Mouse (Mus musculus): Measurements from ENCODE around the gene Bach1.

Gene Bach1

DNA sequence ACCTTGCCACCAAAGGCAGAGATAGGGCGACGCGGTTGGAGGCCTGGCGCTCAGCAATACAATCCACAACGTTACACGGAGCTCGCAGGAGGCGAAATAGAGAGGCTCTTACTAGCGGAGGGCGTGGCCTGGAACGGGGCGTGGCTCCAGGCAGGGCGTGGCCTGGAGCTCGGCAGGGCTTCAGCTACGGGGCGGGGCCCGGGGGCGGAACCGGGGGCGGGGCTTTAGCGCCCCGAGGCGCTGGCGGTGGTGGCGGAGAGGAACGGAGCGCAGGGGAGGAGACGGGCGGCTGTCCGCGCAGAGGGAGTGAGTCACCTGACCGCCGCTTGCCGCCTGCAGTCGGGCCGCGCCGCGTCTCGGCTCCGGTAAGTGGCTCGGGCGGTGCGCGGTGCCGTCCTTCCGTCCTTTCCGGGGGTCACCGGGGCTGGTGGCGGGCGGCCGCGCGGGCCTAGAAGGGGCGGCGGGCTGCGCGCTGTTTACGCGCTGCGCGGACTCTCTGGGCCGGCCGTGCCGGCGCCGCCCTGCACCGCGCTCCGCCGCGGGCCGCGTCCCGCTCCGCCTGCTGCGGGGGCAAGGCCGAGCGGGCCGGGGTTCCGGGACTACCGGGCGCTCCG lies at the start of gene Bach1:
Gene Bach1 (plus strand): TSS at position 254 of the 614 bp plus-strand sequence.
- peak; percentile 93 for DNase-seq

DNA sequence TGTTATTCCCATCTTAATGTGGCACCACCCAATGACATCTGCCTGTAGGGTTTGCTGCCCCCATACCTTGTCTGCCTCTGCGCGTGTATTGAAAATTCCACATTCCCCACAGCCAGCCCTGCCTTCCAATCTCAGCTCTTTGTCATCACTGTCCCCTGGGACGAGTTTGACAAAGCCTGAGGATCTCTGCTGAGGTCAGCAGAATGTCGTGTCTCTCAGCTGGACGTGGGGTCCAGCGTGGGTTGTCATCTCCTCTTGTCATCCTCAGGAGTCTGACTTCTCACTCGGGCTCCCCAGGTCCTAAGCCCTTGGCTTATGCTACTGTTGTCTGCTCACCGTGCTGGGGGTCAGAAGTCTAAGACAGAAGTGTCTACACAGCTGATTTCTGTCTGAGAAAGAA lies 46.4 kb upstream of the Bach1 start:
- DNase-seq = no peak

GRCm38 (mm10) chr16:87652924-87653323 lies 45.8 kb upstream of the Bach1 start:
- no peak for DNase-seq

DNA sequence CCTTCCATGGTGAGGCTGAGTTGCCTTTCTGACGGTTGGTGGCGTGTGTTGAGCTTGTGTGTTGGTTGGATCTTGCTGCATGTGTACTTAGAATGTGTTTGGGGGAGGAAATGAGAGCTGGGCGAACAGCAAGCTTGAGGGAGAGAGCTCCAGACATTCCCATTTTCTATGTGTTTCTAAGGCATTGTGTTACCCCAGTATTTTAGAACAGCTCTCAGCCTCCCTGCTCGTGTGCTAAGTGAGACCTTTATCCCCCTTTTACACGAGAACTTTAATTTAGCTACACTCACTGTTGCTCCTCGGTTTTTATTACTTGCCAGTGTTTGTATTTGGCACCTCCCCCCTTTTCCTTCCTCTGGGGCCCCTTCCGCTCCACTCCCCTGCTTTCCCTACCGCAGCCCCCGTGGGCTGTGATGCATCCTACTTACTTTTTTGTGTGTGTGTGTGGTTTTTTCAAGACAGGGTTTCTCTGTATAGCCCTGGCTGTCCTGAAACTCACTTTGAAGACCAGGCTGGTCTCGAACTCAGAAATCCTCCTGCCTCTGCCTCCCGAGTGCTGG lies 44.6 kb upstream of the Bach1 start:
- DNase-seq = no peak

- DNase-seq = no peak
Observed at GRCm38 (mm10) chr16:87655005-87655404, 43.7 kb upstream of the Bach1 start.

GRCm38 (mm10) chr16:87655579-87655978 lies 43.2 kb upstream of the Bach1 start:
- no peak for DNase-seq

- DNase-seq = no peak
Observed at GRCm38 (mm10) chr16:87656771-87657170, 42.0 kb upstream of the Bach1 start.

DNA sequence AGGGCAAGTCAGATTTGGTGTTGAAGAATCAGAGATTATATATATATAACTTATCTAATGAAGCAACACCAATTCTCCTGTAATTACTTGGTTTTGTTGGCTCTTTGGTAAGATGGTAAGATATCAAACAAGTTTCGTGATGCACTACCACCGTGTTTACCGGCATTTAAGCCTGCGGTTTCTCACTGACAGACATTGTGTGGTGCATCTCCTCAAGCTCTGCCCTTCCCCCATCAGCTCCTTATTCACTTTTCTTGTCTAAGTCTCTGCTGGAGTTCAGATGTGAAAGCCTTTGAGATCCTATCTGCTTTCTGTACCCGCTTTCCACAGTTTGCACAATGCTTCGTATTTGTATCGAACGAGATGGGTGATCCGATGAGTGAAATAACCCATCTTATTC lies 41.5 kb upstream of the Bach1 start:
- no peak for DNase-seq

GRCm38 (mm10) chr16:87661024-87661471 lies 37.7 kb upstream of the Bach1 start:
- DNase-seq = no peak

DNA sequence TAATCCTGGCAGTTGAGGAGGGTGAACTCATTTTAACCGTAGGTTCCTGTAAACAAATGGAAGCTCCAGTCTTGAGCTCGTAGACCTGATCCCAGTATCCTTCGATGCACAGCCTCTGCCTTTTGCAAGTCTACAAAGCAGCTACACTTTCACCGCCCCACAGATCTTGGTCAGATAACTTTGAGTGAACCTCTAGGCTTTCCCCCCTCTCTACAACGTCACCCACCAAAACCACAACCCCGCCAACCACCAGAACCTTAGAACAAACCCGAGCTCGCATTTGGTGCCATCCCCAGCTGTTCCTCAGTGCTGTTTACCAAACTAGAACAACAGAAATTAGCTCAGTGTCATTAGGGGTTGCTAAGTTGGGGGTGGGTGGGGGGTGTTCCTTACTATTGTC lies 37.1 kb upstream of the Bach1 start:
- no peak for DNase-seq

- DNase-seq = no peak
Observed at GRCm38 (mm10) chr16:87662528-87662927, 36.2 kb upstream of the Bach1 start.

GRCm38 (mm10) chr16:87663890-87664289 lies 34.9 kb upstream of the Bach1 start:
- DNase-seq = no peak

GRCm38 (mm10) chr16:87665246-87665645 lies 33.5 kb upstream of the Bach1 start:
- no peak for DNase-seq

- DNase-seq = no peak
Observed at GRCm38 (mm10) chr16:87665752-87666619, 32.8 kb upstream of the Bach1 start.

GRCm38 (mm10) chr16:87666620-87667004 lies 32.1 kb upstream of the Bach1 start:
- no peak for DNase-seq

DNA sequence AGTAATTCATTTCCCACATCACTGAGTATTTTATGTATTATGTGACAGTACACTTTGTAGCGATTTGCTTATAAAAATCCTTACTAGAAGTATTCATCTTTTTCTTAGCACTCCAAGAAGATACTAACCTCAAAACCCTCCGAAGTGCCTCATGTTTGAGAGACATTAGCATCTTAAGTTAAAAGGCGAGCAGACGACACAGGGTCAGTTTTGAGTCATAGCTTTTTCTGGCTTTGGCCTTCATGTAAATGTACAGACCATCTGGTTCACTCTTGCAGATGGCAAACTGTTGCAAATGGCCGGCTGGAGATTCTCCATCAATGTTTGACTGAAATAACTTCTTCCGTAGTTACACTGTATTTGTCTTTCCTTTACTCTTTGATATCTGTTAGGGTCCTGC lies 30.7 kb upstream of the Bach1 start:
- no peak for DNase-seq

- no peak for DNase-seq
Observed at GRCm38 (mm10) chr16:87670091-87670820, 28.5 kb upstream of the Bach1 start.

- no peak for DNase-seq
Observed at GRCm38 (mm10) chr16:87670821-87671165, 28.0 kb upstream of the Bach1 start.

GRCm38 (mm10) chr16:87671336-87671735 lies 27.4 kb upstream of the Bach1 start:
- DNase-seq = no peak

DNA sequence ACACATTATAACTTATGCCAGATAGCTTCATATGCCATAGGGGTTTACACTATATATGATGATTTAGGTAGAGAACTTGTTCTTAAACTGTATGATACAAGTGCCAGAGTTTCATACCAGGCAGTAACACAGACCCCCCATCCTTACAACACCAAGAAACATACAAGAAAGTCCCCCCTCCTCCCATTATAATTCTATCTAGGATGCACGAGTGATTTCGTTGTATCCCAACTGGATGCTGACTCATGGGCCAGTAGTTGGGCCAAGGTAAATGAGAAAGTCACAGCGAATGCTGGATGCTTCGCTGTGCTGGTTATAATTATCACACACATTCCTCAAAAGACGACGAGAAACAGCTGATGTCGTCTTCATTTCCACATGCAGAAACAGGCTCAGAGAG lies 25.6 kb upstream of the Bach1 start:
- DNase-seq = no peak

- no peak for DNase-seq
Observed at GRCm38 (mm10) chr16:87676182-87676581, 22.6 kb upstream of the Bach1 start.

DNA sequence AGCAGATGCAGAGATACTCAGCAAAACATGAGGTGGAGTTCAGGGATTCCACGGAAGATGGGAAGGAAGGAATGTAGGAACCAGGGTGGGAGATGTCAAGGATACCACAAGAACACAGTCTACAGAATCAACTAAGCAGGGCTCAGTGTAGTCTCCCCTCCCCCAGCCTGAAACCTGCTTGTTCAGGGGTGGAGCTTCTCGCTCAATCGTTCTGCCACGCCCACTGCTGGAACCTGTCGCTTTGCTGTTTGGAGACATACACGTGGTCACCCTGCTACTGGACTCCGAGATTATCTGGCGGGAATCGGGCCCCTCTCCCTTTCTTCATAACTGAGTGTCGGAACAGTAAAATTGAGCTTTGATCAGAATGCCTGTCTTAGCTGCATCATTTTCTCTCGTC lies 20.1 kb upstream of the Bach1 start:
- no peak for DNase-seq

- DNase-seq = no peak
Observed at GRCm38 (mm10) chr16:87680912-87681634, 17.7 kb upstream of the Bach1 start.
